Mouse (Mus musculus) heart, postnatal 0 days (tissue): ENCODE data around the gene Slc35e3.
"Not testable (repeated sequence)": the region's sequence is repeated elsewhere in the genome, so short reads cannot be mapped to it uniquely, and the experiment has no call there.

Experiments used
- CTCF ChIP-seq: IDR thresholded peaks from 2 replicates; pipeline ENCODE4 v1.5.1; 2016; ENCODE audit warnings: antibody characterized with exemption, control low read depth, low read depth
- EP300 ChIP-seq: IDR thresholded peaks from 2 replicates; pipeline ENCODE4 v1.6.1; 2016; ENCODE audit warnings: antibody characterized with exemption, low read depth

- TF ChIP-seq CTCF, EP300: not testable (repeated sequence)
Observed at GRCm38 (mm10) chr10:117704314-117704963, 41.7 kb downstream of the Slc35e3 start.
